Mouse (Mus musculus) brain, embryonic 14.5 days (tissue): ENCODE data around the gene Tspan11. TPM values are rescaled to one million over a fixed set of nuclear protein-coding genes. Genes with fewer than 3 reads are reported as not detected.

Source experiments
- DNase-seq: peaks from one replicate; pipeline ENCODE4 v3.0.0-alpha.2; 2011; ENCODE audit warnings: low read depth
- CTCF ChIP-seq: fragments of 200-500 bp; IDR thresholded peaks from 2 replicates; pipeline ENCODE4 v1.5.1; 2012; ENCODE audit warnings: inconsistent platforms, mild to moderate bottlenecking, moderate library complexity, borderline replicate concordance; ENCODE audit not compliant: insufficient read depth, insufficient read length; ENCODE audit errors: extremely low read depth
- POLR2A ChIP-seq: fragments of 200-500 bp; IDR thresholded peaks from 2 replicates; pipeline ENCODE4 v1.6.1; 2012; ENCODE audit warnings: mild to moderate bottlenecking, inconsistent platforms, borderline replicate concordance; ENCODE audit not compliant: poor library complexity, insufficient read depth, insufficient read length, severe bottlenecking; ENCODE audit errors: extremely low read depth
- polyA plus RNA-seq: library from polyadenylated mRNA; depleted of rRNA; stranded (reverse); fragments of >200 nt; gene quantifications from 2 replicates; pipeline ENCODE4 v1.2.3, GENCODE M21; 2012; rRNA removed

The Tspan11 gene
- 8.0 and 9.2 TPM in 2 replicates for polyA plus RNA-seq

DNA sequence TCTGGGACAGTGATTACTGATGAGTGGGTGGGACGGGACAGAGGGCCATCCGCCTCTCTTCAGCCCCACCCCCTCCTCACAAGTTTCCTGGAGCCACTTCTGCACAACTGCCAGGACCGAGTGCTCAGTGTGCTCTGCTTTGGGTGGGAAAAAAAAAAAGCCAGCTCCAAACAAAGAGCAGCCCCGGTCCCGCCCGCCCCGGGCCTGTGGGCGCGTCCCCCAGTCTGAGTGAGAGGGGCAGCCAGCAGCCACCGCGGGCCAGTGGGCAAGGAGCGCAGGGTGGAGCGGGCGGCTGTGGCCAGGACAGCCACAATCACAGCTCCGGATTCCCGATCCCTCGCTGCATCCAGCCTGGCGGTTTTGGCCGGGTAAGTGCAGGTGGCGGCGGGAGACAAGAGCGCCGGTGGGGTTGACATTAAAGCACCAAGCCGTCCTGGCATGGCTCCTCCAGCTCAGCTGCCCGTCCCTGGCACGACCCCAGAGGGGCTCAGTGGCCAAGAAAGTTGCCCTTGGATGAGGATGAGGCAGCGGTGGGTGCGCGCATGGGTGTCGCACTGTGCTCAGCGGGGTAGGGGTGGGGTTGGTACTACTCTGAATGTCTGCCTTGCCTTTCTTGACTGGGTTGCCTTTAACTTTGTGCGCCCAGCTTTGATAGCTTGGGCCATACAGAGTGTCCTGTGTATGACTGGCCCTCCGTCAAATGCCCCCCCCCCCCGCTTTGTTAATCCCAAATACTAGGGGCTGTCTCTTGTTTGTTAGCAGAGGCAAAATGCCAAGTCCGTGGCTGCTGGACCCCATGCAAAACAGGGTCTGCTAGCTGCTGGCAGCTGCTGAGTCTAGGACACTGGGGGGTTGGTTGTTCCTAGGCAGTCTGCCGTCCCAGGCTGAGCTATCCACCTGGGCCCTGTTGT is at the start of gene Tspan11:
Gene Tspan11 (plus strand): TSS at position 79 of the 911 bp plus-strand sequence.
- TF ChIP-seq CTCF, result no peak
- DNase-seq, result peak; percentile 94

DNA sequence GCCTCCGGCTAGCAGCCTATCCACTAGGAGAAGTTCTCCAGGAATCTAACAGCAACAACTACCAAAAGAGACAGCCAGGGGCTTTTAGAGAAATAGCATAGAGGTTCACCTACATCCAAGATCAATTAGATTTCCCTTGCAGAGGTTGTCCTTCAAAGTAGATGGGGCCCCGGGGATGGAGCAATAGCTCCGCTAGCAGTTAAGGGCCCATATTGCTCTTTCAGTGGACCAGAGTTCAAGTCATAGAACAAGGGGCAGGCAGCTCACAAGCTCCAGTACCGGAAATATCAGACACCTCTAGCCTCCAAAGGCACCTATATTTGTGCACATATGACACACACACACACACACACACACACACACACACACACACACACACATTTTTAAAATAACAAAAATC is 49.5 kb upstream of the Tspan11 start:
- TF ChIP-seq POLR2A (no peak), CTCF (no peak)
- no peak for DNase-seq

DNA sequence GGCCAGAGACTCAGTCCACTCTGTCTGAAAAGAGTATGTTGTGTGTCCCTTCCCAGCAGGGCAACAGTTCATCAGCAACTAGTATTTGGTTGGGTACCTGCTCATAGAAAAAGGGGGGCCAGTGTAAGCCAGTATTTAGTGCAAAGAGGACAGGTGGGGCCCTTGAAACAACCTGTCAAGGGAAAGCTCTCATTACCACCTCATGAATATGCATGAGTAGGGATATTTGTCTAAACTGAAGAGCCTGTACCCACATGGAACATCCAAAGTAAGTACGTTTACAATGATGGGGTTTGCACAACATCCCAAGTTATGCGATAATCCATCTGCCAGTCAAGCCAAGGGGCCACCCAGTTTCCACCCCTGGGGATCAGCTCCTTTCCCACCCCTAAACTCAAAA is 47.9 kb upstream of the Tspan11 start:
- TF ChIP-seq POLR2A, result no peak
- TF ChIP-seq CTCF, result no peak
- no peak for DNase-seq

DNA sequence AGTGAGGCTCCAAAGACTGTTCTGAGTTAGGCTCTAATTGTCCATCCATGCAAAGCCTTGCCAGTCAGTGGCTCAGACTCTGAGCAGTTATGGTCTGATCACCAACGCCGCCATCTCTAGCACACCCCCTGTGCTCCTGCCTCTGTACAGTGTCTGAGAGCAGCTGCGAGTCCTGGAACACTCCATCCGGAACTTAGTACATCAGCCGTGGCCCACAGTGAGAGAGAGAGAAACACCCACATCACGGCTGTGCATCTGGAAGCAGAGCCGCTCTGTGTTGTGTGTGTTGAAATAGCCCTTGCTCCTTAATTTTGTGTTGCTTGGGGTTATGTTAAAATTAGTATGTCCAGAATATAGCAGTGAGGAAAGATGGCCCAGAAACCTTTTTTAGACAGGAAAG is 47.2 kb upstream of the Tspan11 start:
- no peak for TF ChIP-seq CTCF
- no peak for TF ChIP-seq POLR2A
- DNase-seq, result no peak

DNA sequence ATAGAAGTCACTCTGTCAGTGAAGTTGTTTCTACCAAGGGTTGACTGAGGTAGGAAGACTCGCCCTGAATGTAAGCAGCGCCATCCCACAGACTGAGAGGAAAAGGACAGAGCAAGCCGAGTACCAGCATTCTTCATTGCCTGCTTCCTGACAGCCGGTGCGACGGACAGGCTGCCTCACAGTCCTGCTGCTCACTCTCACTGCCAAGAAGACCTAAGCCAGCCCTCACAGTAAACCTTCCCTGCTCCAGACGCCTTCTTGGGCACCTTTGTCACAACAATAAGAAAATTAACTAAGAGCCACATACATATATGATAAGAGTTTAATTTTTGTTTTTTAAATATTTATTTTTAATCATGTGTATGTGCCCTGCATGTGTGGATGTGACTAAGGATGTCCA is 46.1 kb upstream of the Tspan11 start:
- no peak for DNase-seq
- TF ChIP-seq POLR2A, result no peak
- TF ChIP-seq CTCF, result no peak

DNA sequence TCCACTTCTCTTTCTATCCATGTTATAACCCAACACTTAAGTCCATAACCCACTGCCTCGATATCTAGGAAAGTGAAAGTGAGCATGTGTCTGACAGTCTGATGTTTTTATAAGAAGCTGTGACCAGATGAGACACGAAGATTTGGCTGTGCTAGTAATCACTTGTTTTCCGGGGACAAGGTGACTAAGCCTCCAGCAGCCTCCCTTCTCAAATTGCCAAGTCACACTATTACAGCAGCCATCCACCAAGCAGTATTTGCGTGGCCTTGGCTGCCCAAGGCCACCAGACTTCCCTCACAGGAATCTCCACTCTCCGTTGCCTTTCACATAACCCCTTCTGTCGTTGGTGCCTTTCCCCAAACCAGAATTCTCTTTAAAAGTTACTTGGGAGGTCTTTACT is 40.9 kb upstream of the Tspan11 start:
- no peak for DNase-seq
- no peak for TF ChIP-seq CTCF
- TF ChIP-seq POLR2A, result no peak

DNA sequence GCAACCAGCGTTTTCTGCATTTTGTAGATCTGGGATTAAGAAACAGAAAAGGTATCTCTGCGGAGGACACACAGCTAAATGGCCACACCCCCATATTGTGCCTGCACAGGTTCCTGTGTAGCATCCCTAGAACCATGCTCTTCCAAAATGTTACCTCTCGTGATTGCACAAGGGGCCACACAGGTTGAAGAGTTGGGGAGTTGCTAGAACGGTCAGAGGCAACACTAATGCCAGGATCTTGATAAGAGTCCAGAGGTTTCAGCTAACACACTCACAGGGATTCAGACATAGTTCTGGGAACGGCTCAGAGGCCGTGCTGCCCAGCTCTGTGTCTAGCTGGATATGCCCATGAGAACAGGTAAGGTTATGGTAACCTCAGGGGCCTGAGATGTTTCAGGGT is 37.9 kb upstream of the Tspan11 start:
- no peak for DNase-seq
- TF ChIP-seq POLR2A (no peak), CTCF (no peak)

DNA sequence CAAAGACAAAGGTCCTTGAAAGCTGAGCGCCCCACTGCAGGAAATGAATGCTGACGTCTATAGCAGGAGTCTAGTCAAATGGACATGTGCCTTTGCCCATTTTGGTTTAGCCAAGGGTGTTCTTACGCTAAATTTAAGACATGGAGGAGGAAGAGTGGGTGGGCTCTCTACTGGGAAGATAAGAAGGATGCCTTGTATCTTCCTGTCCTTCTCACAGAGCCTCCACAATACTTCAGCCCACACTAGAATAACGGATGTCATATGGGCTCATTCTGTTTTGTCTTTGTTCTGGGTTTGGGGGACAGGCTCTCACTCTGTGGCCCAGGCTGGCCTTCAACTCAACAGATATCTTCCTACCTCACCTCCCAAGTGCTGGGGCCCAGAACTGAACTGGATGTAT is 35.8 kb upstream of the Tspan11 start:
- no peak for DNase-seq
- TF ChIP-seq CTCF (no peak), POLR2A (no peak)

DNA sequence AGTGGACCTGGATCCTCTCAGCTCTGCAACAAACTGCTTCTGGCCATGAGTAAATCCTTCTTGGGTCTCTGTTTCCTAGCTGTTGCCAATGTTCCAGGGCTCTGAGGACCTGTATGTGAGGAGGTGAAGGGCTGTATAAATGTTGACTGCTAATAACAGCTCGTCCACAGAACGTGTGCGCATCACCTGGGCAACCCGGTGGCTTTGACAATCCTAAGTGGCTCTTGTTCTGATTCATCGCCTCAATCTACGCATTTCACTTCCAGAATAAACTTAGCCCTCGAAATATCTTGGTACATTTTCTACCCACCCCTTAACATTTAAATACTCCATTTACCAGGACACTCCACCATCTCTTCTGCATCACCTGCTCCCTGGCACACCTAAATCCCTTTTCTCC is 34.1 kb upstream of the Tspan11 start:
- TF ChIP-seq POLR2A (no peak), CTCF (no peak)
- DNase-seq, result no peak

DNA sequence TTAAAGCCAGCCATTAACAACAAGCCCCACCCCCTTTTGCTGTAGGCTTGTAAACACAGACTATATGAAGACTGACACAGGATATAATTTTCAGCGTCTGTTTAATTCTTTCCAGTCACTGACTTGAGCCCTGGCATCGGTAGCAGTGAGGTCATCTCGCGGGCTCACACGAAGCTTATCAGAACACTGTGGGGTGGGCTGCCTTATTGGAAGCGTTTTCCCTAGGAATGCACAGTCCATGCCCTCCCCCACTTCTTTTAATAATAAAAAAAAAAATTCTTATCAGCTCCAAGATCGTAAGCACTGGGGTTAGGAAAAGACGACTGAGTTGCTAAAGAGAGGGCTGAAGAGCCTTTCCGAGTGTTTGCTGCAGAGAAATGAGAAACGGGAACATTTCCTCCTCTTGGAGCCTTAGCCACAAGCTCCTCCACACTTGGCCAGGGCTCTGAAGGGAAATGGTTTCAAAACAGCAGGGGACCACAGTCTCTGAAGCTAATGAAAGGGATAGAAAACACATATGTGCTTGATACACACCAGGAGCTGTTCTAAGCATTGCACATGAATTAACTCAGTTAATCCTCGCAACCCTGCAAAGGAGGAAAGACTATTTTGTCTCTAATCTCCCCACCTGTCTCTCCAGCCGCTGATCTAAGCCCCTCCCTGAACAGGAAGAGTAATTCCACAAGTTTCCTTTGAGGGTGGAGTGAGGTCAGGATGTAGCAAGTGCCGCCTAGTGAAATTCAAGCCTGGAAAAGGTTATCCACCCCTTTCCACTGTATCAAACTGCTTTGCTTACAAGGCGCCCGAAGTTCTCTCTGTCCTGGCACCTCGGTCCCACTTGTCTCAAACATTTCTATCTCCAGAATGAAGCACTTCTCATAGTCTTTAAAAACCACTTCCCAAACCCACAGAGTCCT is 33.4 kb upstream of the Tspan11 start:
- TF ChIP-seq POLR2A, result no peak
- TF ChIP-seq CTCF, result no peak
- peak; percentile 85 for DNase-seq

DNA sequence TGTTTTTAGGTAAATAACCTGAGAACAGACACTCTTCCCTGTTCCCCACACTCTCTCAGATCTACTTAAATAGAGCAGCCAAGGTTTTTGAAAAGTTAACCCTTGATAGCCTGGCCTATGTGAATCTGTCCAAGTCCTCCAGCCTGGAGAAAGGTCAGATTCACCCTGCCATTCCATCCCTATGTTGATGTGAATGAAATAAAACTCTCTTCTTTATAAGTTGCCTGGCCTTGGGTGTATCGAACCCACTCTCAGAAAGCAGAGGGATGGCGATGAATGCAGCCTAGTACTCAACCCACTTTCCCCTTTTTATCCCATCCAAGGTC is 32.7 kb upstream of the Tspan11 start:
- TF ChIP-seq CTCF (no peak), POLR2A (no peak)
- DNase-seq, result no peak
